Mouse (Mus musculus) midbrain, embryonic 12.5 days (tissue): ENCODE data around the gene Gm15023. TPM values are rescaled to one million over a fixed set of nuclear protein-coding genes. Genes with fewer than 3 reads are reported as not detected.
"Not testable (repeated sequence)": the region's sequence is repeated elsewhere in the genome, so short reads cannot be mapped to it uniquely, and the experiment has no call there.

Experiments used
- ATAC-seq: fragments of 200-750 bp; cut with Nextera tagmentation; 2 replicates; pipeline ENCODE4 v1.8.0; 2017; ENCODE audit warnings: low read depth, moderate TSS enrichment, moderate library complexity; ENCODE audit not compliant: low FRiP score
- H3K27ac ChIP-seq: fragments of 300-500 bp; sonication (generic); replicated peaks from 2 replicates; pipeline ENCODE4 v1.5.1; 2016; ENCODE audit warnings: mild to moderate bottlenecking
- H3K27me3 ChIP-seq: fragments of 300-500 bp; sonication (generic); 2 replicates; pipeline ENCODE4 v1.6.1; 2016; ENCODE audit warnings: mild to moderate bottlenecking
- H3K36me3 ChIP-seq: fragments of 300-500 bp; sonication (generic); 2 replicates; pipeline ENCODE4 v1.6.1; 2016
- H3K4me1 ChIP-seq: fragments of 300-500 bp; sonication (generic); 2 replicates; pipeline ENCODE4 v1.6.1; 2016
- H3K4me2 ChIP-seq: fragments of 300-500 bp; sonication (generic); replicated peaks from 2 replicates; pipeline ENCODE4 v1.6.1; 2016; ENCODE audit warnings: mild to moderate bottlenecking, moderate library complexity
- H3K4me3 ChIP-seq: fragments of 300-500 bp; sonication (generic); 2 replicates; pipeline ENCODE4 v1.5.1; 2016; ENCODE audit warnings: mild to moderate bottlenecking
- H3K9ac ChIP-seq: fragments of 300-500 bp; sonication (generic); replicated peaks from 2 replicates; pipeline ENCODE4 v1.6.1; 2016; ENCODE audit warnings: mild to moderate bottlenecking, moderate library complexity
- H3K9me3 ChIP-seq: fragments of 300-500 bp; sonication (generic); 2 replicates; pipeline ENCODE4 v1.6.1; 2016; ENCODE audit warnings: mild to moderate bottlenecking
- WGBS: fragments of 180-500 bp; shearing (Covaris S2); methylation state at CpG from one replicate; pipeline ENCODE4 v1.1.7; 2016; 5-methylcytosine and 5-hydroxymethylcytosine counted together
- polyA plus RNA-seq: library from polyadenylated mRNA; unstranded; fragments of >200 nt; fragmentation: Nextera tagmentation; extraction: Ambion mirVana; gene quantifications from 2 replicates; pipeline ENCODE4 v1.2.1, GENCODE M21; 2016

The Gm15023 gene
- polyA plus RNA-seq: not detected in 2 replicates

GRCm38 (mm10) chrX:135177532-135177931 is at the start of gene Gm15023:
TSS of gene Gm15023 (minus strand) at chrX:135177632.
- not testable (repeated sequence) for H3K9ac ChIP-seq, H3K4me3 ChIP-seq, H3K27ac ChIP-seq, ATAC-seq, H3K36me3 ChIP-seq, H3K4me2 ChIP-seq, H3K27me3 ChIP-seq, H3K9me3 ChIP-seq, H3K4me1 ChIP-seq
- 100% methylated on average over 4 of the region's 14 CpGs for WGBS

DNA sequence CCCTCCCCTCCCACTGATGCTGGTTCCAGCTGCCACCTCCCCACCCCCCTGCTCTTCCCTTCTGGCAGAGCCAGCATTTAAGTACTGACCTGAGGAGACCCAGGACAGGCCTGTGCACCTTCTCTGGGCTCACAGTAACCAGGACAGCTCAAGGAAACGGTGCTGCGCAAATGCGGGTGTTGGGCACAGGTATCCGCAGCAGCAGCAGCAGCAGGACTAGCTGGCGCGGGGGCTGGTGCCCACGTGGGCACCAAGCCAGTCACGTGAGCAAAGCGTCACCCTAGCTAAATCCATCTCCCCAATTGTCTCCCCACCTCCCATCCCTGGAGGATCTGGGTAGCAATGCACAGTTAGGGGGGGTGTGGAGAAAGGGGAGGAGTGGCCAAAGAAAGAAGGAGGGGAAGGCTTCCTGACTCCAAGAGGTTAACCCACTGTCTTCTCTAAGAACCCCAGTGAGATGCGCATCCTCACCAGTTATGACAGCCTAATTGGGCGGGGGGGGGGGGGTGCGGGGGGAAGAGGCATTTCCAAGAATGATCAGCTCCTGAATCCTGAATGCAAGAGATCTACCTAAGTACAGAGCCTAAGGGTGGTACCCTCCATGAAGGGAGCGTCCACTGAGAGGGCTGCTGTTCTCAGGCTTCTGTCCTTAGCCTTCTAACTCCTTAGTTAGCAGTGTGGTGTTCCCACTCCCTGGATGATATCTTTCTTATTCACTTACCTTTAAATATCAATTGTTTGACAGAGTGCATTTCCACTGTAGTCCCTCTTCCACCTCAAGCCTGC is 33.2 kb upstream of the Gm15023 start, which contains the start of gene Tceal6:
Gene Tceal6, minus strand, starts transcription at position 252 of the 786 bp plus-strand sequence.
- ATAC-seq: peak; percentile 90
- no peak within 1 kb of the TSS for H3K27ac ChIP-seq
- H3K4me3 ChIP-seq: peak within 1 kb of the TSS; percentile 44
- H3K4me2 ChIP-seq: peak within 1 kb of the TSS; percentile 61
- H3K9me3 ChIP-seq: no peaks in the 10 kb centered on the region
- H3K9ac ChIP-seq: peak within 1 kb of the TSS; percentile 39; the same call in 1 of the 2 replicates
- no peaks in the 10 kb centered on the region for H3K36me3 ChIP-seq
- H3K4me1 ChIP-seq: no peaks in the 10 kb centered on the region
- peaks cover 10% of the 10 kb centered on the region; the same call in 1 of the 2 replicates for H3K27me3 ChIP-seq
- WGBS: 25% methylated on average over 11 of the region's 13 CpGs

DNA sequence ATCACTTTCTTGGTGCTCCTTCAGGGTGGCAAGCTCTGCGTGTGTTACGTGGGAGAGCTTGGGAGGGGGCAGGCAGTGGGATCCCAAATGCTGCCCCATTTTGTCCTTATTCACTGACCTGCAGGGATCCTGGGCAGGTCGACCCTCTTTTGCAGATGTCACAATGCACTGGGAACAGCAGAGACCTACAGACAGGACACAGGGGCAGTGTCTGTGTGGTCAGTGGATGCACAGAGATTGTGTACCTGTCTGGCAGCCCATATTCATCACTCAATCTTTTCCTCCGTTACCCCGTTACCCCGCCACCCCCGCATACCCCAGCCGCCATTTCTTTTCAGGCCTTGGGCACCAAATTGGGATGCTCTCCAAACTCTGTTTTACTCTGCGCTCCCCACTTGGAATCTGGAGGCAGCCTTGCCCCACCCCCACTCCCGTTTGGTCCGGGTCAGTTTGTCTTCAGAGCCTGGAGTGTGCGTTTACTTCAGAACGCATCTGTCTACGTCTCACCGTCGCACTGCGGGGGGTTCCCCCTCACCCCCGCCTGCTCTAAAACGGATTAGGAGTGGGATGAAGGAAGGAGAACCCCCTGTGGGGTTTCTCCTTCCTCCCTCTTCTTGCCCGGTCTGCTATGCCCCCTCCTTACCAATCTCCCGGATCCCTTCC is 32.5 kb upstream of the Gm15023 start:
- peak; percentile 78 for ATAC-seq
- peak overlapping the region; percentile 44 for H3K4me3 ChIP-seq
- H3K36me3 ChIP-seq, H3K4me1 ChIP-seq, H3K9me3 ChIP-seq, H3K27ac ChIP-seq: not testable (repeated sequence)
- peak overlapping the region; percentile 39; the same call in 1 of the 2 replicates for H3K9ac ChIP-seq
- H3K27me3 ChIP-seq: peaks cover 10% of the 10 kb centered on the region; the same call in 1 of the 2 replicates
- H3K4me2 ChIP-seq: peak overlapping the region; percentile 61
- WGBS: 34% methylated on average over 21 of the region's 21 CpGs

DNA sequence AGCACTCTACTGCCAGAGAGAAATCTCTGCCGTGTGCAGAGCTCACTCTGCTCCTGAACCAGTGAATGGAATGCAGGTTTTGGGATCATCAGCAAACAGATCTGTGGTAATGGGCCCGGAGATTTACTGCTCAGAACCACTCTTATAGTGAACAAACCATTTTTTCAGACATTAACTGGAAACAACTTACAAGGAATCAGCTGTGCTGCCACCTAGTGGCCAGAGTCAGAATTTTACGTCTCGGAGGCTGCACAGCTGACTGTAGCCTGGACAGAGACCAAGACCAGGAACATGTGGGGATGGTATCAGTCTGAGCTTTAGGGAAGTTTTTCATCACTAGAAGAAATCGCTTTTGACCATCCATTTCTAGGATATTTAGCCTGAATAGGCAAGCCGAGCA is 12.5 kb upstream of the Gm15023 start:
- no CpG with 5 or more reads among the region's 6 CpGs for WGBS

GRCm38 (mm10) chrX:135188661-135189060 is 11.2 kb upstream of the Gm15023 start:
- H3K27me3 ChIP-seq, H3K9ac ChIP-seq, H3K36me3 ChIP-seq, ATAC-seq, H3K4me3 ChIP-seq, H3K4me2 ChIP-seq, H3K27ac ChIP-seq, H3K4me1 ChIP-seq, H3K9me3 ChIP-seq: not testable (repeated sequence)
- WGBS: no CpG with 5 or more reads among the region's 3 CpGs

More for the DNA sequence above, 12.5 kb upstream of the Gm15023 start:
- H3K27ac ChIP-seq, H3K9ac ChIP-seq, H3K4me2 ChIP-seq, H3K27me3 ChIP-seq, H3K4me1 ChIP-seq, H3K4me3 ChIP-seq, H3K36me3 ChIP-seq, ATAC-seq, H3K9me3 ChIP-seq: not testable (repeated sequence)

Other genes starting within 250 kb of the Gm15023 start
- 0.45 and 0.61 TPM in 2 replicates for gene Nxf2, start 212.9 kb downstream of the Gm15023 start, polyA plus RNA-seq
- 7.3 and 7.6 TPM in 2 replicates for gene Zmat1, start 168.4 kb downstream of the Gm15023 start, polyA plus RNA-seq
- 7.3 and 8.4 TPM in 2 replicates for gene Tceal6, start 33.1 kb upstream of the Gm15023 start, polyA plus RNA-seq
- not detected in 2 replicates for gene Pramel3, start 124.7 kb upstream of the Gm15023 start, polyA plus RNA-seq
- gene Gm5128, start 195.7 kb upstream of the Gm15023 start, polyA plus RNA-seq: not detected in 2 replicates